Mouse (Mus musculus): Measurements from ENCODE around the gene Rsbn1l. TPM values are rescaled to one million over a fixed set of nuclear protein-coding genes. Genes with fewer than 3 reads are reported as not detected.

Gene Rsbn1l
- polyA plus RNA-seq, 1 experiment from 2014 or later, result 3.7 TPM

DNA sequence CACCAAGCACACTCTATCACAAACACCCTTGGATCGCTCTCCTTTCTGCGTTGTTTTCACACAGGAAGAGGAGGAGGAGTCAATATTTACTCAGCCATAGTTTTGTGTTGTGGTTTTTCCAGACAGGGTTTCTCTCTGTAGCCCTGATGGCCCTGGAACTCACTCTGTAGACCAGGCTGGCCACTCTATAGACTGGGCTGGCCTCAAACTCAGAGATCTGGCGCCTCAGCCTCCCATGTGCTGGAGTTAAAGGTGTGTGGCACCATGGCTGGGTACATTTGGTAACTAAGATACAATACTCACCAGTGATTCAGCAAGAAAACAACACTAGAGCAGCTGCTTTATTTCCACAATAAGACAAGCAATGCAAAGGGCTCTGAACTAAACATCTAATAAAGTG is 13.7 kb downstream of the Rsbn1l start:
- H3K36me3 ChIP-seq (ENCODE audit: control insufficient read depth, insufficient read depth), result no peaks in the 10 kb centered on the region
- H3K4me1 ChIP-seq (replicated peaks; ENCODE audit: control insufficient read depth, insufficient read depth, low read length), result peaks cover 5% of the 10 kb centered on the region
- whole genome bisulfite sequencing, result 71% methylated on average over 3 of the region's 3 CpGs
- H3K9ac ChIP-seq (ENCODE audit: low read depth, low read length), result no peak overlapping the region
- H3K27me3 ChIP-seq (replicated peaks; ENCODE audit: control insufficient read depth, insufficient read depth, low read length), result no peaks in the 10 kb centered on the region
- no peak overlapping the region for H3K4me2 ChIP-seq (replicated peaks; ENCODE audit: low read depth)
- no peak overlapping the region for H3K27ac ChIP-seq (ENCODE audit: low read depth, low read length)
- no peak overlapping the region for H3K4me3 ChIP-seq (ENCODE audit: low read depth, low read length)
- no peak for TF ChIP-seq CTCF (IDR thresholded peaks at IDR 0.05; ENCODE audit: low read depth)
- H3K9me3 ChIP-seq (ENCODE audit: control insufficient read depth), result no peaks in the 10 kb centered on the region
- ATAC-seq, result no peak

DNA sequence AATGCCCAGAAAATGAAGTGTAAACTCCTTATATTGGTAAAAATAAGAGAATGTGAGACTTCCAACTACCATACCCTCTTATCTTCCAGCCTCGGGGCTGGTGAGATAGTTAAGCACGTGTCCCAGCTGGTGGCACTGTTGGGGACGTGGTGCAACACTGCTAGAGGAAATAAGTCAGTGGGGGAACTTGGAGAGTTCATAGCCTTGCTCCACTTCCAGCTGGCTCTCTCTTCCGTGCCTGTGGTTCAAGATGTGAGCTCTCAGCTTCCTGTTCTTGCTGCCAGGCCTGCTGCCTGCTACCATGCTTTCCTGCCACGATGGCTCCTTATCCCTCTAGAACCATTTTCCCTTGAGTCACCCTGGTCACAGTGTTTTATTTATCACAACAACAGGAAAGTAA is 15.0 kb downstream of the Rsbn1l start:
- Histone ChIP-seq H3K27ac (ENCODE audit: low read depth, low read length) (no peak overlapping the region), H3K36me3 (ENCODE audit: control insufficient read depth, insufficient read depth) (no peaks in the 10 kb centered on the region), H3K9me3 (ENCODE audit: control insufficient read depth) (no peaks in the 10 kb centered on the region), H3K4me2 (replicated peaks; ENCODE audit: low read depth) (no peak overlapping the region), H3K9ac (ENCODE audit: low read depth, low read length) (no peak overlapping the region), H3K27me3 (replicated peaks; ENCODE audit: control insufficient read depth, insufficient read depth, low read length) (no peaks in the 10 kb centered on the region), H3K4me1 (replicated peaks; ENCODE audit: control insufficient read depth, insufficient read depth, low read length) (0 out of 2 replicates have a peak, but pooled peaks cover 2% of the 10 kb centered on the region), H3K4me3 (ENCODE audit: low read depth, low read length) (no peak overlapping the region)
- 24% methylated on average over 5 of the region's 5 CpGs for WGBS
- no peak for TF ChIP-seq CTCF (IDR thresholded peaks at IDR 0.05; ENCODE audit: low read depth)
- peak; percentile 69; the same call in 1 of the 2 replicates for ATAC-seq

DNA sequence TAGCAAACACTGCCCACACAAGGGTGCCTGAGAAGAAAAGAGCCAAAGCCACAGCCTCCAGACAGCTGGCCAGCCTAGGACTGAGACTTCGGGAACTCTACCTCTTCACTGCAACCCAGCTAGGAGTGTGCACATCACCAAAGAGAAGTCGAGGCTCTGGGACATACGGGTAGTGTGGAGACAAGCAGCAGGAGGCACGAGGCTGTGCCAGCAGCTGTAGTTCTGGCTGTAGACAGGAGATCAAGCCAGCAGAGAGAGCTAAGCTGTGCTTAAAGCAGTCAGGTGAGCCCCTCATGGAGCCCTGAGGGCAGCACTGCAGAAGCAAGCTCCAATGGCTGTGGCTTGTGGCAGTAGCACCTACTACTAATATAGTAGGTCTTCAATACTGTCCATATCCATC is 15.5 kb downstream of the Rsbn1l start:
- WGBS, result 79% methylated on average over 4 of the region's 4 CpGs
- Histone ChIP-seq H3K4me1 (replicated peaks; ENCODE audit: control insufficient read depth, insufficient read depth, low read length) (0 out of 2 replicates have a peak, but pooled peaks cover 5% of the 10 kb centered on the region), H3K36me3 (ENCODE audit: control insufficient read depth, insufficient read depth) (no peaks in the 10 kb centered on the region), H3K4me2 (replicated peaks; ENCODE audit: low read depth) (no peak overlapping the region), H3K4me3 (ENCODE audit: low read depth, low read length) (no peak overlapping the region), H3K27ac (ENCODE audit: low read depth, low read length) (no peak overlapping the region), H3K27me3 (replicated peaks; ENCODE audit: control insufficient read depth, insufficient read depth, low read length) (no peaks in the 10 kb centered on the region), H3K9me3 (ENCODE audit: control insufficient read depth) (no peaks in the 10 kb centered on the region), H3K9ac (ENCODE audit: low read depth, low read length) (no peak overlapping the region)
- no peak for TF ChIP-seq CTCF (IDR thresholded peaks at IDR 0.05; ENCODE audit: low read depth)
- no peak for ATAC-seq

DNA sequence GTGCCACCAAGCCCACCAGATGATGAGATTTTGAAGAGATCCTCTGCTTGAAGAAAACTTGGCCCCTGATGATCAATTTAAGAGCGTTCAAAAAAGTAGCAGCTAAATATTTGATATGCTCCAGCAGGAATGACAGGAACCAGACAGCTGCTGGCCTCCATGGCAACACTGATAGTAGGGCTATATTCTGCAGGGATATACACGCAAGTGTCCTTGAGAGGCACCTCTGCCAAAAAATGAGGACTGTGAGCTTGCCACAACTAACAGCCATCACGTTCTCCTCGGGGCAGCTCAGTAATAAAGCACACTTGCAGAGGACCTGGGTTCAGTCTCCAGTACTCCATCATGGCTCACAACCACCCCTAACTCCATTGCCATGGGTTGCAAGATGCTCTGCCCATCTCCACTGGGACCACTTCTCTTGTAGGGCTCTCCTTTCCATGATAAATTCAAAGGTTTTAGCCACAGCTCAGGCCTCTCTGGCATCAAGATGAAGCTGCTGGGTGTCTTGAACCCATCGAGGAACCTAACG is 16.1 kb downstream of the Rsbn1l start:
- 78% methylated on average over 6 of the region's 6 CpGs for WGBS

DNA sequence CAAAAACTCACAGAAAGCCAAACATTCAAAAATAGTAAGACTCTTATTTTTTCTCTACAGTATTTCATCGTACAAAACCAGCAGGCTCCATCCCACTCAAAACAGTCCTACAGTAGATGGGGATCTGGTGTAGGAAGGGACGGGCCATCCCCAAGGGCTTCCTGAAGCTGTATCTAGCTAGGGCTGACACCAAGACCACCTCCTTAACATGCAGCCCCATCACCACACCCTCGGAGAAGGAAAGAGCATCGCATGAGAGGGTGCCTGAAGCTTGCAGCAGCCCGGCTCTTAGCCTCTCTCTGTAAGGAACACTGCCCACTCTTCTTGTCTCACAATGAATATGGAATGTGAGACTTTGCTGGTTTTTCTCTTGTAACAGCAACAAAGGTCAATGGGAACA is 17.7 kb downstream of the Rsbn1l start:
- Histone ChIP-seq H3K27me3 (replicated peaks; ENCODE audit: control insufficient read depth, insufficient read depth, low read length) (no peaks in the 10 kb centered on the region), H3K4me3 (ENCODE audit: low read depth, low read length) (no peak overlapping the region), H3K4me2 (replicated peaks; ENCODE audit: low read depth) (no peak overlapping the region), H3K27ac (ENCODE audit: low read depth, low read length) (no peak overlapping the region), H3K4me1 (replicated peaks; ENCODE audit: control insufficient read depth, insufficient read depth, low read length) (0 out of 2 replicates have a peak, but pooled peaks cover 8% of the 10 kb centered on the region), H3K36me3 (ENCODE audit: control insufficient read depth, insufficient read depth) (no peaks in the 10 kb centered on the region), H3K9ac (ENCODE audit: low read depth, low read length) (no peak overlapping the region), H3K9me3 (ENCODE audit: control insufficient read depth) (no peaks in the 10 kb centered on the region)
- TF ChIP-seq CTCF (IDR thresholded peaks at IDR 0.05; ENCODE audit: low read depth), result no peak
- 76% methylated on average over 5 of the region's 5 CpGs for WGBS
- no peak for ATAC-seq

More for the DNA sequence above, 16.1 kb downstream of the Rsbn1l start:
- Histone ChIP-seq H3K9me3 (ENCODE audit: control insufficient read depth) (no peaks in the 10 kb centered on the region), H3K9ac (ENCODE audit: low read depth, low read length) (no peak overlapping the region), H3K4me3 (ENCODE audit: low read depth, low read length) (no peak overlapping the region), H3K27ac (ENCODE audit: low read depth, low read length) (no peak overlapping the region), H3K36me3 (ENCODE audit: control insufficient read depth, insufficient read depth) (no peaks in the 10 kb centered on the region), H3K4me1 (replicated peaks; ENCODE audit: control insufficient read depth, insufficient read depth, low read length) (0 out of 2 replicates have a peak, but pooled peaks cover 5% of the 10 kb centered on the region), H3K4me2 (replicated peaks; ENCODE audit: low read depth) (no peak overlapping the region), H3K27me3 (replicated peaks; ENCODE audit: control insufficient read depth, insufficient read depth, low read length) (no peaks in the 10 kb centered on the region)
- ATAC-seq, result no peak
- TF ChIP-seq CTCF (IDR thresholded peaks at IDR 0.05; ENCODE audit: low read depth), result no peak

DNA sequence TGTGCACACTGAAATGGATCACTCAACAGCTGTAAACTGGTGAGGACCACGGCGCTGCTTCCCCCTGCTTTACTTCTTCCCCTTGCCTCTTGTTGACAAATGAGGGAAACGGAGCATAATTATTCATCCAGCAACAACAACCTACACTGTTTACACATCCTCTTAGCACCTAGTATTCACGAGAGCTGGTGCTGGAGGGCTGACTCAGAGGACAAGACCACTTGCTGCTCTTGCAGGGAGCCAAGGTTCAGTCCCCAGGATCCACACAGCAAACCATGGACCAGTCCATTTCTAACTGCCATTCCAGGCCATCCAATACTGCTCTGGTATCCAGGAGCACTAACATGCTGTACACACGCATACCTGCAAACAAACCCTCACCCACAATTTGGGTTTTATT is 20.3 kb downstream of the Rsbn1l start:
- no peaks in the 10 kb centered on the region for H3K9me3 ChIP-seq (ENCODE audit: control insufficient read depth)
- no peak overlapping the region for H3K9ac ChIP-seq (ENCODE audit: low read depth, low read length)
- H3K4me1 ChIP-seq (replicated peaks; ENCODE audit: control insufficient read depth, insufficient read depth, low read length), result 0 out of 2 replicates have a peak, but pooled peaks cover 8% of the 10 kb centered on the region
- H3K36me3 ChIP-seq (ENCODE audit: control insufficient read depth, insufficient read depth), result no peaks in the 10 kb centered on the region
- no peak overlapping the region for H3K27ac ChIP-seq (ENCODE audit: low read depth, low read length)
- H3K4me3 ChIP-seq (ENCODE audit: low read depth, low read length), result no peak overlapping the region
- no peak overlapping the region for H3K4me2 ChIP-seq (replicated peaks; ENCODE audit: low read depth)
- H3K27me3 ChIP-seq (replicated peaks; ENCODE audit: control insufficient read depth, insufficient read depth, low read length), result no peaks in the 10 kb centered on the region
- WGBS, result 64% methylated on average over 5 of the region's 5 CpGs
- no peak for TF ChIP-seq CTCF (IDR thresholded peaks at IDR 0.05; ENCODE audit: low read depth)
- ATAC-seq, result no peak
